Mouse (Mus musculus) 3134 (cell line): ENCODE measurements at regions not wholly inside any gene's neighbourhood (a gene's known extent, or its start where the extent isn't known, plus 50 kb on each side); places are given as distances from the start of the nearest gene placed in this dataset.
"Not testable (repeated sequence)": the region's sequence is repeated elsewhere in the genome, so short reads cannot be mapped to it uniquely, and the experiment has no call there.

Source experiments
- DNase-seq: peaks from one replicate; pipeline ENCODE4 v3.0.0-alpha.2; 2011; ENCODE audit warnings: low spot score; ENCODE audit not compliant: insufficient read length; ENCODE audit errors: extremely low read depth

- no peak for DNase-seq
Observed at GRCm38 (mm10) chr2:162867516-162868029, 63.8 kb upstream of the Srsf6 start.

DNA sequence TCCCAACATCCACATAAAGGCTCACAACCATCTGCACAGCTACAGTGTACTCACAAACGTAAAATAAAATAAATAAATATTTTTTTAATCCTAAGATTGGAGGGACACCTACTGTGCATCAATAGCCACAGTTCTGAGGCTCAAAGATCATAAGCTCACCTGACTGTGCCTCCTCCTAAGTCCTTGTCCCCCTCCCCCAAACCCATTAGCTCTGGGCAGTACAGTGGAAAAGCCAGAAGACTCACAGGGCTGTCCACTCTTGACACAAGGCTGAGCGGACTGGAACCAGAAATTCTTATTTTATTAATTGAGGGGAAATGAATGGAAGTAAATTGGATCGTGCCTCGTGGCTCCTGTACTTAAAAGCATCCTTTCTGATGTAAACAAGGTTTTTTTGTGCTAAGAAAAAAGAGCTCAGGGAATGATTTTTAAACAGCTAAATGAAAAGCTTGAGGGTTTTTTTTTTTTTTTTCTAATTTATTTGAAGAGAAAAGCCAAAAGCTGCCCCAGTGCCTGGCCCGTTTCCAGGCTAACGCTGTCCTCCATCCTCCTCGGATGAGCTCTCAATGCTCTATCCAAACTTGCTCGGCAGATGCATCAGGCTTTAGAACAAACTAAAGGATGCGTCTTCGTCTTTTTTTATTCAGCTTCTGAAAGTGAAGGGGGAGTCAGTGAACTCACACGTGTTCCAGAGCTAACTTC, 64.6 kb upstream of the Srsf6 start:
- DNase-seq = no peak

DNA sequence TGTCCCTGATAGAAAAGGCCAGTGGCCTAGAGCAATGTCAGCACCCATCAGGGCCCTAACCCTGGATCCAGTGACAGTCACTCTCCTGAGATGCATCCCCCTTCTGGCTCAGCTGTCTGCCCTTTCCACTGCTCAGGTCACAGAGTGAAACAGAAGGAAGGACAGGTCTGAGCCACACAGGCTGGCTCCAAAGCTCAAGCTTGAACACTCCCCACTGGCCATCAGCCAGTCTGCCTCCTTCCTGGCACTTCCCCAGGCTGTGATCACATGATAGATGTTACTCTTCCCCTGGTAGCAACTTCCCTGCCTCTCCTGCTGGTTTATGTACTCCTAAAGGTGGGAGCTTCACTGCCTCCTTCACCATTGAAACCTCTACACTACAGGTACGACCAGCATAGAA, 66.8 kb upstream of the Srsf6 start:
- DNase-seq = no peak

- DNase-seq = no peak
Observed at GRCm38 (mm10) chr2:162854606-162855005, 76.7 kb upstream of the Srsf6 start.

DNA sequence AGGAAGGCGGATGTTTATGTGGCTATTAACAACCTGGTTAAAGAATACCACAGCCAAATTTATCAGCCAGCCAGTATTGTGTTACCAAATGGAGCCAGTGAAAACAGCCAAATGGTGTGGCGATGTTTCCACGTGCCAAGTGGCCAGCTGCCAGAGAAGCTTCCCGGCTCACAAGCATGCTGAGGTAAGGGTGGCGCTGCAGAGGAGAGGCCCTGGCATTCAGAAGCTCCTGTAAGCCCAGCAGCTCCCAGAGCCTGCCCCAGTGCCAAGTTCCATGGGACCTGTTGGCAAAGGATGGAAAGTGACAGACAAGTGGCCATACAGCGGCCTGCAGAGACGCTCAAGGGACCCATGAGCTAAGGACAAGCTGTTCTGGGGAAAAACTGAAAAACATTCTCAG, 77.8 kb upstream of the Srsf6 start:
- peak; percentile 54 for DNase-seq

DNA sequence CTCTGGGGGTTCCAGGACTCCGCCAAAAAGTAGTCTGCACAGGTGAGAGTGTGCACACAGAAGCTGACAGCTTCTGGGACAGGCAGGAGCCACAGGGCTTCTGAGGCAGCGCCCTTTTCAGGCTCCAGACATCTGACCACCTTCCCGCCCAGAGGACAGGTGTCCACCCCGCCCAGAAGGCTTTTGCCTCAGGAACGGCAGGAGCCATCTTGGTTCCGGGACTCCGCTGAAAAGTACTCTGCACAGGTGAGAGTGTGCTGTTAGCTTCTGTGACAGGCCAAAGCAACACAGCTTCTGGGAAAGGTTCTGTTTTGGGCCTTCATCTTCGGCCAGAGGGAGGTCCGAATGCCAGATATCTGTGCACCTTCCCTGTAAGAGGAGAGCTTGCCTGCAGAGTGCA, 89.6 kb upstream of the Srsf6 start:
- not testable (repeated sequence) for DNase-seq

- no peak for DNase-seq
Observed at GRCm38 (mm10) chr2:162837776-162838175, 93.6 kb upstream of the Srsf6 start.

- no peak for DNase-seq
Observed at GRCm38 (mm10) chr2:162833741-162834140, 97.6 kb upstream of the Srsf6 start.

DNA sequence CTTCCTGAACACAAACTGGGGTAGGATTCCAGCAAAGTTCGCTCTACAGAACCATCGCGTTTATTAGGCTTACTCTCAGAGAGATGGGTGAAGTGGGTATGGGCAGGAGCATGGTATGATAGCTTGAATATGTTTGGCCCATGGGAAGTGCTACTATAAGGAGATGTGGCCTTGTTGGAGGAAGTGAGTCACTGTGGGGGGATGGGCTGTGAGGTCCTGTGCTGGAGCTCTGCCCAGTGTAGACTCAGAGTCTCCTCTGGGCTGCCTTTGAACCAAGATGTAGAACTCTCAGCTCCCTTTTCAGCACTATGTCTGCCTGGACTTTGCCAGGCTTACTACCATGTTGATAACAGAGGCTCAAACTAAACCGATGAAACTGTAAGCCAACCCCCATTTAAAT, 112.5 kb upstream of the Srsf6 start:
- DNase-seq = peak; percentile 66

DNA sequence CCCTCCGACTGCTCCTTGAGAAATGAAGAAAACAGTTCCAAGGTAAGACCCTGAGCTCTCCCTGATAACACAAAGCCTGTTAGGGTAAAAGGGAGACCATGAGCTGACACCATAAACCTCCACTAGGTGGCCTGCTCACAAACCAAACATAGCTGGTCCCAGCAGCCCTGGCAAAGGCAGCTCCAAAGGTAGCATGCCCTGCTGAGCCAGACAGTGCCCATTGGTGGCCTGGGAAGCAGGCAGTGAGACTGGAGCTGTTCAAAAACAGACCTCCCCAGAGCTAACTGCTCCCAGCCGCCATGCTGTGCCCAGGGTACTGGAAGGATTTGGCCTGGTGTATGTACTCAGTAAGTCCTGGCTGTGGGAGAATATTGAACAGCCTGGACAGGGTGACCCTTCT, 117.1 kb upstream of the Srsf6 start:
- peak; percentile 6 for DNase-seq

DNA sequence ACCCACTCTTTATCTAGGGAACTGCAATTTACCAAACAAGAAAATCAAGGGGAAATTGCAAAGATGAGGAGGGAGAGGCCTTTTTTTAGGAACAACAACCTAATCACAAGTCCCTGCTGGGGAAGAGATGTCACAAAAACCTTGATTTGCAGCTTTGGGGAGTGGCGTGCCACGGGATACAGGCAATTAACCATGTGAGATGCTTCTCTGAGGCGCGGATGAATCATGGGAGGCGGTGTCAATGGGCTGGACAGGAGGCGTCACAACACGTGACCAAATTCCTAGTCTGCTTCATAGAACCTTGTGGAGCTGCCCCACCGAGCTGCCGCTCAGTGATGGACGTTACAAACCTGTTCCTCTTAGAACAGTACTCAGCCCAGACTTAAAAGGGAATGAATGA, 123.6 kb upstream of the Srsf6 start:
- DNase-seq = peak; percentile 36

GRCm38 (mm10) chr2:162796528-162796927, 134.8 kb upstream of the Srsf6 start:
- no peak for DNase-seq

DNA sequence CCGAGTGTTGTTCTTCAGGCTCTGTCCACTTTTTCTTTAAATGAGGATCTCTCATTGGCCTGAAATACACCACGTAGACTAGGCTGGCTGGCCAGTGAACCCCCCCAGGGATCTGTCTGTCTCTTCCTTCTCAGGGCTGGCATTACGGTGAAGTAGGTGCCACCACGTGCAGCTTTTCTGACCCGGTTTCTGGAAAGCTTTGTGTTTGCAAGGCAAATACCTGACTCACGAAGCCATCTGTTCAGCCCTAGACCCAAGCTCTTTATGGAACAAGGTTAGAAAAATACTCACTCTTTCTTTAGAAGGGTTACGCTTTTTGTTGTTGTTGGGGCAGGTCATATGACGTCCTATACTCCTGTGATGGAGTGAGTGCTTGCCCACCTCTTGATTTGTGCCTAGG, 133.3 kb upstream of the Ptprt start:
- no peak for DNase-seq

DNA sequence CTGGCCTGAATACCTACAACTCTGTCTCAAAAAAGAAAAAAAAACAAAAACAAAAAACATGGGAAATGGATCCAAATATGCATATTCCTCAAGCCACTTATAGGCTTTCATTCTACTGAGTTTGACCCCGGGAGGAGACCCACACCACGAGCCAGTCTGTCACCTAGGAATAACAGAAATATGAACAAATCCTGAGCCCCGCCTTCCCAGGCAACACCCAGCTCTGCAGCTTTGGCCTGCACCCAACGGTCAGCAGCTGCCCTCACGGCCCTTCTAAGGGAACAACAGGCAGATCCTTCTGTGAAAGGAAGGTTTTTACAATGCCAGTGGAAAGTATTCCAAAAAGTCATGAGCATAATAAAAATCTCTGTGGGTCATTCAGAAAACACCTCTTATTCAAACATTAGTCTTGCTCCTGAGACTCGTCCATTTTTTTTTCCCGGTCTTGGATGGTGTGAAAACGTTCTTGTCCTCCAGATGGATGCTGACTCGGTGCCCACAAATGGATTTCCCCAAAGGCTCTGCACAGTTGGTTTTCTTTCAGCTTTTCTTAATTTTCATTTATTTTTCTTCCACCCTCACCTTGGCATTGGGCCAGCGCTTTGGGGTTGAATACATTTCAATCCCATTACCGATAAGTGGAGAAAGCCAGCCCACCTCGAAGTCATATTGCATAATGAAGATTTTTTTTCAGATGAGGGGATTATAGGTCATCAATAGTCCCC, 130.6 kb upstream of the Ptprt start:
- DNase-seq = peak; percentile 16

DNA sequence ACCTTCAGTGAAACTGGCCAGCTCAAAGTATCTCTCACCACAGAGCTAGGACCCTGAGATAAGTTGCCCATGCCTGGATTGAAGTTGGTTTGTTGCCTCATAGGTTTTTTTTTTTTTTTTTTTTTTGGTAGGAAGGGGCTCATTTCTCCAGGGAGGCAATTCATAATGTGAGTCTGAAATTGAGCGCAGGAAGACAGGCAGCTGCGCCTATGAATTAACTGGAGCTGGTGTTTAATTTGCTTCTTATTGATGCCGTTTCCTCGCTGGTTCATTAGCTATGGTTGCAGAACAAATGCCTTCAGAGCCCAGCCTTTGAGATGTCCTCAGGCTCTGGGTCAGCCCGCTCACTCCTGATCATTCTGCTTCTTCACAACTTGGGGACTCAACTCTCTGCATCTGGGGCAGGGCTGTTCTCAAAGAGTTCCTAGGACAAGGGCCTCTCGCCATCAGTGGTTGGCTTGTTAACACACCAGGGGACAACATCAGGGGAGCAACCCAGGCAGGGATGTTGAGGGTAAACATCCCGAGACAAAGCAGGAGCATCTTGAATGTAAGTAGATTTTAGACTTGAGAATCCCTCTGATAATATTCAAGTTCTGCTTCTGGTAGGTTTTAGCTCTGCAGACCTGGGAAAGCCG, 123.3 kb upstream of the Ptprt start:
- DNase-seq = no peak

- DNase-seq = no peak
Observed at GRCm38 (mm10) chr2:162781599-162781998, 120.7 kb upstream of the Ptprt start.

GRCm38 (mm10) chr2:162776542-162776941, 115.6 kb upstream of the Ptprt start:
- DNase-seq = no peak

- no peak for DNase-seq
Observed at GRCm38 (mm10) chr2:162772520-162772919, 111.6 kb upstream of the Ptprt start.

GRCm38 (mm10) chr2:162769711-162770428, 108.9 kb upstream of the Ptprt start:
- no peak for DNase-seq

DNA sequence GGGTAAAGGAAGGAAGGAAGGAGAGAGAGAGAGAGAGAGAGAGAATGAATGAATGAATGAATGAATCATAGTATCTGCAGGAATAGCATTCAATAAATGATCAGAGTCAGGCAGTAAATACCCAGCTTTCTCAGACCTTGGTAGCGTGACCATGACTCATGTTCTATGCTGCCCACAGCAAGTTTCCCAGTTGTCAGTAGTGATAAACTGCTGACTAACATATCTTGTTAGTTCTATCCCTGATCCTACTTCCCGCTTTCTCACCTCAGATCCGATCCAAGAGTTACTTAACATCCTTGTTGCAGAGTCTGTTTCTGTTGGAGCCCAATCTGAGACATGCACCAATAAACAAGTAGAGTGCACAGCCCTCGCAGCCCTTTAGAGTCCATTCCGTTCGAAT, 103.1 kb upstream of the Ptprt start:
- DNase-seq = no peak

DNA sequence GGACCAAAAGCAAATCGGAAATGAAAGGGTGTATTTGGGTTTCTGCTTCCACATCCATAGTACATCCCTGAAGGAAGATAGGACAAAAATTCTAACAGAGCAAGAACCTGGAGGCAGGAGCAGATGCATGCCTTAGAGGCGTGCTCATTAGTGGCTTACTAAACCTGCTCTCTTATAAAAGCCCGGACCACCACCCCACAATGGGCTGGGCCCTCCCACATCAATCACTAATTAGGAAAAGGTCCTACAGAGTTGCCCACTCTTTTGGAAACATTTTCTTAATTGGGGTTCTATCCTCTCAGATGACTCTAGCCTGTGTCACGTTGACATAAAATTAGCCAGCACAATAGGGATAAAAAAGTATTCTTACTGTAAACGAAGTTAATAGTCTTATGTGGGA, 79.6 kb upstream of the Ptprt start:
- no peak for DNase-seq
